Mouse (Mus musculus) cerebellum, adult 18-20 months (tissue): ENCODE data around the gene Gm26897.

Experiments used
- DNase-seq, 2 experiments: peaks; one replicate each; pipeline ENCODE4 v3.0.0; 2021

Gene Gm26897

DNA sequence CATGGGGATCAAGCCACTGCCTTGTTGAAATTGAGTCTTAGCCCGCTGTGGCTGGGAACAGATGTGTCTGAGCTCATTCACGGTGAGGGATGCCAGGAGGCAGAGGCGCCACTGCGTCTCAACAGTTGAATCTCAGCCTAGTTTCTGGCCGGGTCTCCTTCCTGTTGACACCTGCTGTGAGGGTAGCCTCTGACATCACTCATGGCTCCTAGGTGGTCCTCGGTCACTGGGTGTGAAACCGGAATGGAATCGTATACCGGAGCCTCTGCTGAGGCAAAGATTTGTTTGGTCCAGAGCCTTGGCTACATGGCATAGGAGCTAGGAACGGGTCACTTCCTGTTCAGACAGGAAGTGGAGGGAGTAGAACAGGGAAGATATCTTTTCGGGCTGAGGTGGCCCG is at the start of gene Gm26897:
Gene Gm26897, plus strand, starts transcription at position 74 of the 400 bp plus-strand sequence.
- no peak for DNase-seq

DNA sequence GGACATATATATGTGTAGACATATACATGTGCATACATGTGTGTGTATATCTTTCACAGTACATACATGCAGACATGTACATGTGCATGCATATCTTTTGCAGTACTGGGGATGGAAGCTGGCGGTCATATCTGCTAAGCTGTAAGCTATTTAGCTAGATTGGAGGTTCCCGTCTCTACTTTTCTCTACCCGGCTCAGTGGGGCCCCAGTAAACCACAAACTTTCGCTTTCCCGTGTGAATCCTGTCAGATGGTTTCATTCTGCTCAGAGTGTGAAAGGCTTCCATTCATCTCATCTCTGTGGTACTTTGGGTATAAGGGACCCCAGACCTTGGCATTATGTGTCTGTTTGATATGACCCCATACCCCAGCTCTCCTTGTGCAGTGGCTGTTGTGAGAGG is 46.4 kb upstream of the Gm26897 start:
- DNase-seq, result no peak

DNA sequence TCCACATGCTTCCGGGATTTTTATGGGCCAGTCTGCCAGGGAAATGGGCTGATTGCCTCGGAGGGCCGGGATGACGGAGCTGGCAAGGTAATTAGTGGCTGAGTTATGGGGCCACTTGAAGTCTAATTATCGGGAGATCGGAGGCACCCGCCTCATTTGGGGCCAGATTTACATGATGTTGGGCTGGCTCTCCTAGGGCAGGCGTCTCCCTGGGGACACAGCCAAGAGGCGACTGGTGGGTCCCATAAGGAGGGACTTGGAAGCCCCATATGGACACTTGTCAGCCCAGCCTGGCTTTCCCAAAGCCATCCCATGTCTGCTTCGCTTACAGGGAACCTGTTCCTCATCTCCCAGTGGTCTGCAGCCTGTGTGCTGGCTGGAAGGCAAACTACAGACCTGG is 45.1 kb upstream of the Gm26897 start:
- DNase-seq, result no peak

DNA sequence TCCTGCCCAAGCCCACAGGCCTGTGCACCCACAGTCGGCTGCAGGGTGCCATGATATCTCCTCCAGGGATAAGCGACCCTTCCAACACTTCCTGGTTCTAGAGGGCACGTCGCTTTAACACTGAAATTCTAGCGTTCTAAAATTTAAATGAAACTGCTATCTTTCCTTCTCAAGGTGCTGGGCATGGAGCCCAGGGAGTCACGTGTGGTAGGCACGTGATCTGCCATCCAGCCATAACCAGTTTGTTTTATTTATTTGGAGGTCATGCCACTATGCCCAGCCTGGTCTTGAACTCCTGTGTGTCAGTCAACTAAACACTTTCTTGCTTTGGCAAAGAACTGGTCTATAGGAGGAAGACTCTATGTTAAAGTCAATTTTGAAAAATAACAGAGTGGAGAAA is 35.7 kb upstream of the Gm26897 start:
- DNase-seq, result no peak

DNA sequence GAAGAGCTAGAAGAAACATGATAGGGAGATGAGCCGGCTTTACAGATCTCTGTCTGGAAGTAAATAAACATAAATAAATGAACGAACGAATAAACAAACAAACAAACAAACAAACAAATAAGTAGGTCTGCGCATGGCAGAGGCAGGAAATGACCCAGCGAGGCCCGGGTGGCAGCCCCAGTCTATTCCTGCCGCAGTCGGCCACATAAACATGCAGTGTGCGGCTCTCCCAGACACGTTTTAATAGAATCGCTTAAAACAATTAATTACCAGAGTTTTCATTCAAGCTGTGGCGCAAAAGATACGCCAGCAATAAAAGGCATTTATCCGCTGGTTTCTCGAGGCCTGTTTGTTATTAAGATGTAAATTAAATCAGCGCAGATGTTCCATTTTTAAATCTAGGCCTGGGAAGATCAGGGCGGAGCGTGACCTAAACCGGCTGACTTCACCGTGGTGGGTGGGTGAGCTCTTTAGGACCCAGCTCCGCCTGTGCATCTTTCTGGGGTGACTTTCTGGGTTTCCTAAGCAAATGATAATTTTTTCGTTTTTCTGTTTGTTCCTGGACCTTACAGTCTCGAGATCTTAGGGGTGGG is 33.9 kb upstream of the Gm26897 start:
- DNase-seq, result no peak

DNA sequence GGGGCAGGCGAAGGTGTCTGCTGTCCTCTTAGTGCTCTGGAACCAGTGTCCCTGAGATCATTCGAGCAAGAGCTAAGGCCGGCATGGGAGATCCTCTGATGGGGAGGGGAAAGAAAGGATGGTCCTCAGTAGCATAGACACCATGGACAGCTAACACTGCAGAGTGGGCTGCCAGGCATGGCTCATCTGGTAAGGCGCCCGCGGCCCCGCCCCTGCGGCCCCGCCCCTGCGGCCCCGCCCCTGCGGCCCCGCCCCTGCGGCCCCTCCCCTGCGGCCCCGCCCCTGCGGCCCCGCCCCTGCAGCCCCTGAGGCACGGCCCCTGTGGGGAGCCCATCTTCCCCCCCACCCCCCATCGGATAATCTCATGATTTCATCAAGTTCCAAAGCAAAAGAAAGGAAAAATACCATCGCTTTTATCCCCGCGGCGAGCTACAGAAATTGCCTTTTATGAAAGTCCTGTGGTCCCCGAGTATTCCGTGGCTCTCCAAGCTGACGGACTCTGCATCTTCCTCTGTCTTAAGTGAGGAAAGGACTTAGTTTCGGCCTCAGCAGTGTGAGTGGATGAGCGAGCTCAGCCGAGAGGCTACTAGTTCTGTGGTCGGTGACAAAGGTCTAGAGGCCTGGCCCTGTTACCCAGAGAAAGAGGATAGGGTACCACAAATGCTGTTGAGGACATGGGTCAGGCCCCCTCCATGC is 31.9 kb upstream of the Gm26897 start:
- no peak for DNase-seq

DNA sequence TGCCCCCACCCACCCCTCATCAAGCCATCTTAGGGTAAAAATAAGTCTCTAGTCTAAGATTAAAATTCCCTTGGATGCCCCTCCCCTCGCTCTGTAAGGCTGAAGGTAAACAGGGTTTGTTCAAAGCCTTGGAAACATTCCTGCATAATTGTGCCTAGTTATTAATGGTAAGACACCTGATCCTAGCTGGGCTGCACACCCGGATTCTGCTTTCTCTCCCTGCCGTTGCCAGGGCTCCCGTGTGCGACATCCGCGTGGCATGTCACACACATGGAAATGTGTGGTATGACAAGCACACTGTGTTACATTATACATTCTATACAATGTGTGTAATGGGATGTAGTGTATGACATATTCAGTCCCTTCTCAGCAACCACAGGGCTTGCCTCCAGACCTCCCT is 30.1 kb upstream of the Gm26897 start:
- no peak for DNase-seq

DNA sequence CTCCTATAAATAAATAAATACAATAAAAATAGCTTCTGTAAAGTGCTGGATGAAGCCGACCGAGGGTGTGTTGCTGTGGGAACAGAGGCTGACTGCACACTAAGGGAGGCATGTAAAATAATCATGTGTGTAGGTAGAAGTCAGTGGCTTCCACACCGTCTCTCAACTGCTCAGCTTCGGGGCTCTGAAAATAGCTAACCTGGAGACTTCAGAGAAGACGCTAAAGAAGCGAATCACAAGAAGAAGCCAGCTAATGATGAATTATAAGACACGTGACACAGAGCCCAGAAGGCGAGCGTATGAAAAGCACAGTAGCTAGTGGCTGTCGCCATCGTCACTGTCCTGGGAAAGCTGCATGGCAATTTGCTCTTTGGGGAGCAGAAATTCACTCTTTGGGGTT is 29.4 kb upstream of the Gm26897 start:
- DNase-seq, result no peak

DNA sequence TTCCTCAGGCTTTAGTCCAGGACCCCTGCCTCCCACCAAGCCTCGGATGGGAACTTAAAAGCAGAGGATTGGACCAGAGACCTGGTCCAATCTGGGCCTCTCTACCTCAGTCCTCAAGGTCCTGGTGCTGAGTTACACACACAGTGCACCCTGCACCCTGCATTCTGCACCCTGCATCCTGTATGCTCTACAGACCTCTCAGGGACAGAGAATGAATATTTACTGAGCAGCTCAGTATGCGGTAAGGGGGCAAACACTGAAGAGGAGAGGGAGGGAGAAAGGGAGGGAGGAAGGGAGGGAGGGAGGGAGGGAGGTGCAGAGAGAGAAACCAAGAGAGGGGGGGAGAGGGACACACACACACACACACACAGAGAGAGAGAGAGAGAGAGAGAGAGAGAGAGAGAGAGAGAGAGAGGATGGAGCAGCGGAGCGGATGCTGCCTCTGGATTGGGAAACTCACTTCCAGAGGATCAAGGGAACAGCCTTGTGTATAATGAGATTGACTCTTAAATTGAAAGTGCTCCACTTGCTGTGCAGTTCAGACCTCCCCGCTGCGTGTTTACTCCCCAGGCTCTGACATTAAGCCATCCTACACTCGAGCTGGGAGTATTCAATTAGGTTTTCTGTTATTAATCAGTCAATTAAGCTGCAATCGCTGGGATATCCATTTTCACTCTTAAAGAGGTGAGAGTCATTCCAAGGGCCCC is 24.4 kb upstream of the Gm26897 start:
- DNase-seq, result no peak

DNA sequence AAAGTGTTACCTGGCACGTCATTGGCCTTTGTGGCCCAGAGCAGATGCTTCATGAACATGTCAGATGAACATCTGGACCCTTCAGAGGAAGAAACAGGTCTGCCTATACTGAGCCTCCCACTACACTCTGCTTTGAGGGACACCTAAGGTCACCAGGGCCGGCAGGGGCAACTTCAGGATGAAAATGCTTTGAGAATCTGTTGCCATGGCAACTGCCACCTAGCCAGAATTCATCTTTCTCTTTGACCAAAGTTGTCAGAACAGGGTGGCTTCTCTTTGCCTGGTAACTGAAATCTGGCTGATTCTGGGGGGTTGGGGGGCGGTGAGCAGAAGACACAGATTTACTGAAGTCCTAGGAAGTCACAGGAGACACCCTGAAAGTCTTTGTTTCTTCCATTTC is 14.7 kb upstream of the Gm26897 start:
- DNase-seq, result no peak

DNA sequence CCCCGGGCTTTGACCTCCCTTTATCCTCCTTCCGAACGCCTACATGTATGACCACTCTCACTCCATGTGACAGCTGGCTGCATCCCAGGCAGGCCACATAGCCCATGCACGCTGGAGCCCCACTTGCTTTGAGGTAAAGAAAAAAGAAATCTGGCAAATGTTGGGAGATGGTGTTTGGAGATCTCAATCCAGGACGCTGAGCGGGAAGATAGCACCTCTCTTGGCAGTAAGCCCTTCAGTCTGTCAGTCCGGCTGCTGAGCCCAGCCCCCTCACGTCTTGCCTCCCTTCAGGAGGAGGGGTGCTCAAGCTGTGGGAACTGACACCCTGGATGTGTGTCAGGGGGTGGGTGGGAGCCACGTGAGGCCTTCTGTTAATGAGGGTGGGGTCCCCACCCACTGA is 13.0 kb upstream of the Gm26897 start:
- no peak for DNase-seq

DNA sequence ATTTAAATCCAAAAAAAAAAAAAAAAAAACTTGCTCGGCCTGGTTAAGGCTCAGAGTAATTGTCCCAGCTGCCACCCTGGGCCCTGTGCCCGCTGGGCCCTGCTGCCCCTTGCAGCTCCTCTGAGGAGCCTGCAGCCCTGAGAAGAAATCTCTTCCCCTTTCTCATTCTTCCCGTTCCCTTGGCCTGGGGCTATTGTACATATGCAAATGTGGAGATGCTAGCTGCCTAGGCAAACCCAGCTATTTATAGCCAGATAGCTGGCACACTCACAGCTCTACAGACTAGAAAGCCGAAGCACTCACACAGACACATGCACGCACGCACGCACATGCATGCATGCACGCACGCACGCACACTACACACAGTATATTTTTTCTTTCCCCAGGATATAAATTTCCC is 9.0 kb upstream of the Gm26897 start:
- DNase-seq, result peak; percentile 8 to 15

DNA sequence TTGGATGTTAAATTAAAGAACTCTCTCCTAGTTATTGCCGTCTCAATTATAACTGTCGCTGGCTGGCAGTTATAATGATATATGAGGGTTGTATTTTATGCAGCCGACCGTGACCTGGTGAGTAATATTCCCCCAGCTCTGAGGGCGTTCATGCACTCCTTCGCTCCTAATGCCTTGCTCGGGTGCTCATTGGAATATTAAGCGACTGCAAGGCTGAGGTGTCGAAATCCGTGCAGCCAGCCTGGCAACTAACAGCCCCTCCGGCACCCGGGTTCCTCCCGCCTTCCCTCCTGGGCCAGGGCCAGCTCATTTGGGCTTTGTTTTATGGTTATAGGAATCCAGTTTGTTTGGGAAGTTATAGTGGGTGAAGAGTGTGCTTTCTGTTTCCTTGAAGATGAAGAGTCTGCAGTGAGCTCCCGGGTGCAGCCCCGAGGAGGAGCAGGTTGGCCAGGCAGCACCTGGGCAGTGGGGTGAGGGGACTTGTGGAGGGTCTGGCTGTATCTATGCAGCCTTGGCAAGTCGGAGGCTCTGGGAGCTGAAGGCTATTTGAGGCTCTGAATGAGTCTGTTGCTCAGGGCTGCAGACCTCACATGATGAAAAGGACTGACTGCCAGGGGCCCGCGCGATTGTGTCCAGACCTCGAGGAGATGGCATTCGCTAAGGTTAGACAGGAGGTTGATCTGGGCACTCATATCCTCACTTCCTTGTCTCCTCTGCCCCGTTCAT is 8.4 kb upstream of the Gm26897 start:
- no peak for DNase-seq

DNA sequence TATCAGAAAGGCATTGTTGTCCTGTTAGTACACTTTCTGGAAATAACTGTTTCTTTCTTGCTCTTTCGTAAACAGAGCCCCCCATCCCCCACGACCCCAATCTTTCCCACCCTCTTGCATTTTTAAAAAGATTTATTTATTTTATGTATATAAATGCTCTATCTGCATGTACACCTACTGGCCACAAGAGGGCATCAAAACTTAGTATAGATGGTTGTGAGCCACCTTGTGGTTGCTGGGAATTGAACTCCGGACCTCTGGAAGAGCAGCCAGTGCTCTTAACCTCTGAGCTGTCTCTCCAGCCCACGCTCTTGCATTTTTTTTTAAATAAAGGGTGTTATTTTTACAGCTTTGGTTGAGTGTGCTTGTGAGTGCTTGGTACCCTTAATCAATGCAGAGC is 5.3 kb upstream of the Gm26897 start:
- DNase-seq, result no peak

DNA sequence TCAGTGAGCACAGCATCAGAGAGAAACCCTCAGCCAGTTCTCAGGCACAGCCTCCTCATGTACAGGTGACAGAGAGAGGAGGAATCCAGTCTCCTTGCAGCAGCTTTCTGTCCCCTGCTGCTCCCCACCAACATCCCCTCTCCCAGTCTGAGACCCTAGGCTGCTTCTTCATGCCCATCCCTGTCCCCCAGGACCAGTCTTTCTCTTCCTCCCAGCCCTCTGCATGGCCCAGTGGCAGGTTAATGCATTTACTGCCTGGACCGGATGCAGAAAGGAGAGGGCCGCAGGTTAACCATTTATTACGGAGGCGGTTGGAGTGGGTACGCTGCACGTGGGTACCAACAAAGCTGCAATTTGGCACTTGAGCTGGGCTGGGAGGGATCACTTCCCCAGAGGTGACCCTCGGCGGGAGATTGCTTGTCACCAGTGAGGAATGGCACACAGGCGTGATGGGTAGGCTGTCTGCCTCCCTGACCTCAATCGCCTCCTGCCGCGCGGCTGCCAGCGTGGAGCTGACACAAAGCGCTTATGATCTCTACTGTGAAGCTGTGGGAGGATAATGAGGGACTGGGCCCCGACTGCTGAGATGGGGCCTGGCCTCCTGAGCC is 3.1 kb upstream of the Gm26897 start:
- no peak for DNase-seq

DNA sequence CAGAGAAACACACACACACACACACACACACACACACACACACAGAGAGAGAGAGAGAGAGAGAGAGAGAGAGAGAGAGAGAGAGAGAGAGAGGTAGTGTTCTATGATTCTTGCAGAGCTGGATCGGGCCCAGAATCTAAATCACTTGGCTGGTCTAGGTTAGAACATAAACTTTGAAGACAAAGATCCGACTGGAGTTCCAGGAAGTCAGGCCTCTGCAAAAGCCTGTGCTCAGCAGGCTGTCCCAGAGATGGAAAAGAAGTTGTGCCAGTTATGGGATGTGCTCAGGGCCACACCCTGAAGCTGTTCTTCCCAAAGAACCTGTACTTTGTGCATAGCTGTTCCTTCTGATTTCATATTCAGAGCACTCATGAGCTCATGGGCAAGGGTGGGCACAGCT is 1.5 kb upstream of the Gm26897 start:
- no peak for DNase-seq

DNA sequence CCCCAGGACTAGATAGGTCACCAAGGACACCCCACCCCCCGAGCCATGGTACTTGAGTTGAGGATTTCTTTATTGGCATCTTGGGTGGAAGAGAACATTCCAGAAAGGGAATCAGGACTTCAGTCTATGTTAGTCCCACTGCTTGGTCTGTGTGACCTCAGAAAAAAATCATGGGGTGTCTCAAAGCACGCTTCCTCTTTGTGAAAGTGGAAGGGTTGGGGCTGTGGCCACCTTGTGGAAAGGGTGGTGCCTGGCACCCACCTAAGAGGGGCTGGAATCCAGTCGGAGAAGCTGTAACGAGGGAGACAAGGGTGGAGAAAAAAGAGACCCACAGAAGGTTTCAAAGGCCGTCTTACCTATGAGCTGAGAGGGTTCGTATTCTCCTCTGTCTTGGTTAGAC is 5.8 kb downstream of the Gm26897 start:
- no peak for DNase-seq

DNA sequence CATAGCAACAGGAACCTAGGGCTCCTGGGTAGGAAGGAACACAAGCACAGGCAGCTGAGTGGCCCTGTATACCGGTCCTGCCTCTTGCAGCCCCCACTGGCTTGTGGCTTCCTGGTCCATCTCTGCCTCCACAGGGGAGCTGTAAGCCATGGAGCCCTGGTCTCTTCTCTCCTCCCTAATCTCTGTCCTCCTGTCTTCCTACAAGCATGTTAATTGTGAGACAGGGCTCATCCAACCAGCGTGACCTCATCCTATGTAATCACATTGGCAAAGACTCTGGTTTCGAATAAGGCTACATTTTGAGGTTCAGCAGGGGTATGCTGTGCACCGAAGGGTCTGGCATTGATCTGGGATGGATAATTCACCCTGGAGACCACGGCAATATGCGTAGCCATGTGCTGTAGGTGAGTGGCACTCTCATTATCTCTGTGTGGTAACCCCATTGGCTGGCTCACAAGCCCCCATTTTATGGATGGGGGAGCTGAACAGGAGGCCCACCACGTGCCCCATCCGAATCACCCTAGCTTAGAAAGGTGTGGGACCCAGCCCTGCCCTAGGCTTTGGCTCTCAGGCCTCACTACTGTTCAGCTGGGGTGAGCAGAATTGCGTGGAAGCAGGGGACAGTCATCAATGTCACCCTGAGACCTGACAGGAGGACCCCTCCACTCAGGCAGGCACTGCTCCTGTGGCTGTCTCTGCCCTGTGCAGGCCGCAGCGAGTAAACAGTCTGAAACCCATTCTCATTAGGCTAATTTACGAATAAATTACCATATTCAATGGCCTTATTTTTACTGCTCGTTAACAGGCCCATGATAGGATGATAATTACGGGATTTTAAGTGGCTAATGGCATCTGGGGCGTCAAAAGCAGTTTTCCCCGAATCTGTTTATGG is 6.9 kb downstream of the Gm26897 start:
- DNase-seq, result no peak

DNA sequence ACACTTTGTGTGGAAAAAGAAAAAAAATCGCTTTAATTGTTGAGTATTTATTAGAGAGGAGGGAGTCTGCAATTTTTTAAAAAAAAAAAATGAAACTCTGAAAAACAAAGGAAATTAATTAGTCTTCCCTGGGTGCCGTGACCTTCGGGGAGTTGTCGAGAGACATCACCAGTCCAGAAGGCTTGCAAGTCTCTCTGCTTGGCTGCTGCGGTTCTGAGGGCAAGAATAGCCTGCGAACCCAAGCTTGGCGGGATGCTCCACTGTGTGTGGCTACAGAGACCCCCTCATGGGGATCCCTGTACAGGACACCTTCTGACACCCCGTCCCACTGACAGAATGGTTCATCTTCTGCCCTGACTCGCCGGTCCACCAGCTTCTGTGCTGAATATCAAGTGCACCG is 7.6 kb downstream of the Gm26897 start:
- no peak for DNase-seq

DNA sequence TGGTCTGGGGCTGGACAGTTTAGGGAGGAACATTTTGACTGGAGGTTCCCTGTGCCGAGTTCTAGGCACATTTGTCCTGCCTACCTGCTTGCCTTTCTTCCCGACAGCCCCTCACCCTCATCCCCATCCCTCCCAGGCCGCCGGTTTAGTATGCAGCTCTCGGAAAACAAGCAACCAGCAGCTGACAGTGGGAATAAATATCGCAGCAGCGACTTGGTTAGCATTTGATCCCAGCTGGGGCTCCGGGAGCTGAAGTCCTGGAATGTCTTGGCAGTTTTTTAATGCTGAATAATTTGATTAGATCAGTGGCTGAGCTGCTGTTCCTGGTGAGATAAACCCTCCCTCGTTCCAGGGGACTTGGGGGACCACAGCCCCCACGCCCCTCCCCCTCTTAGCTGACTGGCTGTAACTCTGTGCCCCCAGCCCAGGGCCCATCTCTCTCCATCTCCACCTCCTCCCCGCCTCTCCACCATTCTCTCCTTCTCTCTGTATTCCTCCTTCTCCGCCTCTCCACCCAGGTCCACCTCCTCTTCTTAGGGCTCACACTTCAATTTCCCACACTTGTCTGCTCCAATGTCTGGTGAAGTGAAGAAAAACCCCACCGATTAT is 8.7 kb downstream of the Gm26897 start:
- no peak for DNase-seq

DNA sequence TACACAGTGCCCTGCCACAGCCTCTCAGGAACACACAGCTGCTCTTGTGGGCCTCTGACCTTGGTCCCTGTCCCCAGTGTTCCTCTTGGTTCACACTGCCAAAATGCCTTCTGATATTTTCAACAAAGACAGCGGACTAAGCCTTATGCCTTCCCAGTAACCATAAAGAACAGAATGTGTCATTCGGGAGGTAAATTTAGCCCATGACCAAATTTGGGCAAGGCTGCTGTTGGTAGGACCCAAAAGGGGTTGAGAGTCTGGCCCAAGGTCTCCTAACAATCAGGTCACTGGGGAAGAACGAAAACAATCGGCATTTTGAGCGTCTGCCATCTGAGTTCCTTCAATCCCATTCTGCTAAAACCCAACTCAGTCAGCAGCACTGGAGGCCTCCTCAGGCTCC is 15.9 kb downstream of the Gm26897 start:
- no peak for DNase-seq

DNA sequence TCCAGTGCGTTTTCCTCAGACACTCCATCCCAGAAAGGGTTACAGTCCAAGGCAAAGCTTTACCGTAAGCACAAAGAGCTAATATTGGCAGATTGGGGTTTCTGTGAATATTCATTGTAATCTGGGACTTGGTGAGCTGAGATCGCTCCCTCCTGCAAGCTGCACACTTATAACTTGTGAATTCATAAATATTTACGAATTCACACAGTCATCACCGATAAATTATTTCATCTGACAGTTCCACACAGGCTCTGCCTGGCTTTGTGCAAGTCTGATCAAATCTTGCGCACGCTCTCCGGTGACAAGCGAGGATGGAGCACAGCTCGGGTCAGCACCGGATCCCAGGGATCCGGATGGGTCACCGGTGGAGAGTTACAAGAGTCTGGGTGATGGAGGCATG is 16.4 kb downstream of the Gm26897 start:
- no peak for DNase-seq
